Mouse (Mus musculus) CH12.LX (cell line): ENCODE measurements around the gene Mettl1. TPM values are rescaled to one million over a fixed set of nuclear protein-coding genes. Genes with fewer than 3 reads are reported as not detected.

Experiments used
- DNase-seq: peaks from one replicate; pipeline ENCODE4 v3.0.0-alpha.2; 2013; ENCODE audit errors: extremely low read depth
- H3K27ac ChIP-seq: 2 replicates; pipeline ENCODE4 v1.5.1; 2012; ENCODE audit warnings: low read depth, mild to moderate bottlenecking, control low read depth, moderate library complexity; ENCODE audit not compliant: insufficient read depth
- H3K27me3 ChIP-seq: replicated peaks from 2 replicates; pipeline ENCODE3; 2012; ENCODE audit warnings: inconsistent platforms
- H3K36me3 ChIP-seq, 2 experiments: replicated peaks in 1 of 2; 2 replicates each; pipeline versions ENCODE3 to v1.6.1; 2012; ENCODE audit warnings: inconsistent platforms in 1 of 2, low read length in 1 of 2, mild to moderate bottlenecking in 1 of 2, mixed read lengths in 1 of 2, moderate library complexity in 1 of 2; ENCODE audit not compliant: control insufficient read depth in 1 of 2, insufficient read depth in 1 of 2
- H3K4me1 ChIP-seq, 2 experiments: 2 replicates each; pipeline ENCODE4 v1.6.1; 2012; ENCODE audit warnings: inconsistent platforms in 1 of 2, moderate library complexity in 1 of 2; ENCODE audit not compliant: insufficient read depth in 2 of 2, control insufficient read depth in 1 of 2
- H3K4me2 ChIP-seq: 2 replicates; pipeline ENCODE4 v1.6.1; 2012; ENCODE audit warnings: low read depth, mild to moderate bottlenecking, control low read depth; ENCODE audit not compliant: poor library complexity, insufficient read depth, severe bottlenecking
- H3K4me3 ChIP-seq, 3 experiments: fragments of 150-350 bp in 1 of 3; sonication (generic) in 1 of 3; replicated peaks in 1 of 3; 2 replicates each; pipeline versions ENCODE3 to v1.5.1; 2011 to 2012; ENCODE audit warnings: low read depth in 2 of 3, low read length in 2 of 3, mild to moderate bottlenecking in 2 of 3, moderate library complexity in 2 of 3, control low read depth in 1 of 3, improper control_type of control experiment in 1 of 3, inconsistent platforms in 1 of 3, mixed read lengths in 1 of 3; ENCODE audit not compliant: poor library complexity in 1 of 3
- H3K79me2 ChIP-seq: replicated peaks from 2 replicates; pipeline ENCODE4 v1.6.1; 2012; ENCODE audit warnings: mild to moderate bottlenecking, moderate library complexity; ENCODE audit not compliant: control insufficient read depth, poor library complexity, insufficient read depth, severe bottlenecking; ENCODE audit errors: extremely low read depth
- H3K9ac ChIP-seq: 2 replicates; pipeline ENCODE4 v1.6.1; 2012; ENCODE audit warnings: low read depth, mild to moderate bottlenecking, control low read depth, moderate library complexity; ENCODE audit not compliant: insufficient read depth
- H3K9me3 ChIP-seq: replicated peaks from 2 replicates; pipeline ENCODE3; 2012; ENCODE audit warnings: low read length, inconsistent platforms, mixed read lengths
- BHLHE40 ChIP-seq: IDR thresholded peaks from 2 replicates; pipeline ENCODE4 v1.6.1; 2011; ENCODE audit warnings: mild to moderate bottlenecking, low read depth, low read length, improper control_type of control experiment
- CHD2 ChIP-seq: IDR thresholded peaks from 2 replicates; pipeline ENCODE4 v1.6.1; 2011; ENCODE audit warnings: low read length, improper control_type of control experiment
- CTCF ChIP-seq, 2 experiments: IDR thresholded peaks in 1 of 2; conservative IDR thresholded peaks in 1 of 2; 2 replicates each; pipeline ENCODE4 v1.5.1; 2011 to 2012; ENCODE audit warnings: low read depth in 2 of 2, low read length in 2 of 2, improper control_type of control experiment in 1 of 2, inconsistent platforms in 1 of 2, mild to moderate bottlenecking in 1 of 2, moderate library complexity in 1 of 2
- E2F4 ChIP-seq: IDR thresholded peaks from 2 replicates; pipeline ENCODE4 v1.6.1; 2011; ENCODE audit warnings: low read depth, low read length, improper control_type of control experiment; ENCODE audit not compliant: insufficient replicate concordance
- ELF1 ChIP-seq: IDR thresholded peaks from 2 replicates; pipeline ENCODE4 v1.6.1; 2014; ENCODE audit warnings: low read depth, mild to moderate bottlenecking, inconsistent platforms, low read length, improper control_type of control experiment
- EP300 ChIP-seq: IDR thresholded peaks from 2 replicates; pipeline ENCODE4 v1.6.1; 2011; ENCODE audit warnings: low read length, improper control_type of control experiment
- ETS1 ChIP-seq: conservative IDR thresholded peaks from 2 replicates; pipeline ENCODE4 v1.6.1; 2012; ENCODE audit warnings: low read depth, mild to moderate bottlenecking, inconsistent platforms, low read length, improper control_type of control experiment, moderate library complexity
- GABPA ChIP-seq: IDR thresholded peaks from 2 replicates; pipeline ENCODE4 v1.6.1; 2012; ENCODE audit warnings: low read depth, low read length, improper control_type of control experiment, inconsistent platforms; ENCODE audit not compliant: insufficient replicate concordance
- HCFC1 ChIP-seq: IDR thresholded peaks from 2 replicates; pipeline ENCODE4 v1.6.1; 2012; ENCODE audit warnings: low read depth, mild to moderate bottlenecking, inconsistent platforms, low read length, improper control_type of control experiment
- IRF4 ChIP-seq: IDR thresholded peaks from 2 replicates; pipeline ENCODE4 v1.6.1; 2014; ENCODE audit warnings: low read depth, mild to moderate bottlenecking, inconsistent platforms, low read length, improper control_type of control experiment
- JUND ChIP-seq: conservative IDR thresholded peaks from 2 replicates; pipeline ENCODE4 v1.6.1; 2011; ENCODE audit warnings: low read depth, low read length, improper control_type of control experiment
- KAT2A ChIP-seq: IDR thresholded peaks from 2 replicates; pipeline ENCODE4 v1.6.1; 2012; ENCODE audit warnings: low read length, improper control_type of control experiment, inconsistent platforms; ENCODE audit not compliant: insufficient replicate concordance
- MAFK ChIP-seq: IDR thresholded peaks from 2 replicates; pipeline ENCODE4 v1.6.1; 2011; ENCODE audit warnings: low read length, improper control_type of control experiment; ENCODE audit not compliant: insufficient replicate concordance
- MAX ChIP-seq: IDR thresholded peaks from 2 replicates; pipeline ENCODE4 v1.6.1; 2011; ENCODE audit warnings: low read length, improper control_type of control experiment
- MAZ ChIP-seq: IDR thresholded peaks from 2 replicates; pipeline ENCODE4 v1.6.1; 2012; ENCODE audit warnings: low read depth, mild to moderate bottlenecking, inconsistent platforms, low read length, improper control_type of control experiment, moderate library complexity
- MEF2A ChIP-seq: IDR thresholded peaks from 2 replicates; pipeline ENCODE4 v1.6.1; 2014; ENCODE audit warnings: low read depth, mild to moderate bottlenecking, inconsistent platforms, low read length, improper control_type of control experiment, borderline replicate concordance
- MYC ChIP-seq: IDR thresholded peaks from 2 replicates; pipeline ENCODE4 v1.6.1; 2011; ENCODE audit warnings: low read depth, mild to moderate bottlenecking, improper control_type of control experiment, low read length
- NELFE ChIP-seq: IDR thresholded peaks from 2 replicates; pipeline ENCODE4 v1.6.1; 2011; ENCODE audit warnings: low read depth, low read length, improper control_type of control experiment
- POLR2A ChIP-seq: IDR thresholded peaks from 2 replicates; pipeline ENCODE4 v1.6.1; 2011; ENCODE audit warnings: low read depth, mild to moderate bottlenecking, improper control_type of control experiment, low read length
- POLR2AphosphoS2 ChIP-seq: IDR thresholded peaks from 2 replicates; pipeline ENCODE4 v1.6.1; 2011; ENCODE audit warnings: low read depth, low read length, improper control_type of control experiment
- RAD21 ChIP-seq: IDR thresholded peaks from 2 replicates; pipeline ENCODE4 v1.6.1; 2011; ENCODE audit warnings: low read depth, mild to moderate bottlenecking, low read length, improper control_type of control experiment, moderate library complexity
- RCOR1 ChIP-seq: conservative IDR thresholded peaks from 2 replicates; pipeline ENCODE4 v1.6.1; 2012; ENCODE audit warnings: low read depth, mild to moderate bottlenecking, inconsistent platforms, low read length, improper control_type of control experiment
- SIN3A ChIP-seq: IDR thresholded peaks from 2 replicates; pipeline ENCODE4 v1.6.1; 2012; ENCODE audit warnings: low read length, improper control_type of control experiment, inconsistent platforms
- TBP ChIP-seq: conservative IDR thresholded peaks from 2 replicates; pipeline ENCODE4 v1.6.1; 2011; ENCODE audit warnings: low read depth, low read length, improper control_type of control experiment
- TCF12 ChIP-seq: IDR thresholded peaks from 2 replicates; pipeline ENCODE4 v1.6.1; 2014; ENCODE audit warnings: low read depth, mild to moderate bottlenecking, inconsistent platforms, low read length, improper control_type of control experiment
- UBTF ChIP-seq: IDR thresholded peaks from 2 replicates; pipeline ENCODE4 v1.6.1; 2012; ENCODE audit warnings: low read depth, mild to moderate bottlenecking, inconsistent platforms, low read length, improper control_type of control experiment, moderate library complexity
- USF1 ChIP-seq: IDR thresholded peaks from 2 replicates; pipeline ENCODE4 v1.6.1; 2014; ENCODE audit warnings: low read depth, mild to moderate bottlenecking, inconsistent platforms, low read length, improper control_type of control experiment
- USF2 ChIP-seq: conservative IDR thresholded peaks from 2 replicates; pipeline ENCODE4 v1.6.1; 2011; ENCODE audit warnings: low read depth, low read length, improper control_type of control experiment
- ZC3H11A ChIP-seq: IDR thresholded peaks from 2 replicates; pipeline ENCODE4 v1.6.1; 2012; ENCODE audit warnings: low read depth, mild to moderate bottlenecking, inconsistent platforms, low read length, improper control_type of control experiment
- ZKSCAN1 ChIP-seq: IDR thresholded peaks from 2 replicates; pipeline ENCODE4 v1.6.1; 2012; ENCODE audit warnings: low read depth, inconsistent platforms, low read length, improper control_type of control experiment, borderline replicate concordance
- ZMIZ1 ChIP-seq: IDR thresholded peaks from 2 replicates; pipeline ENCODE4 v1.6.1; 2012; ENCODE audit warnings: low read depth, mild to moderate bottlenecking, inconsistent platforms, low read length, improper control_type of control experiment
- dilution Hi-C: fragments of 300-500 bp; cut with MboI; formaldehyde crosslinking; loops from 2 replicates; pipeline ENCODE4 v1.14.3; 2020; ENCODE audit warnings: low sequenced_read_pairs; ENCODE audit not compliant: extremely low pct_unique_long_range_greater_than_20kb, extremely low pct_ligation_motif_present
- in situ Hi-C: fragments of 300-500 bp; cut with MboI; formaldehyde crosslinking; loops from 3 replicates; pipeline ENCODE4 v1.14.3; 2019; ENCODE audit warnings: low sequenced_read_pairs, low pct_ligation_motif_present, low pct_unique_long_range_greater_than_20kb, mixed read lengths
- polyA plus RNA-seq: library from polyadenylated mRNA; unstranded; fragments of >175 nt; gene quantifications from 2 replicates; pipeline ENCODE4 v1.2.1, GENCODE M21; 2012; ENCODE audit warnings: low read depth; ENCODE audit not compliant: insufficient read length
- total RNA-seq, 2 experiments: library from RNA; depleted of rRNA; stranded (reverse); fragments of 300-350 nt in 1 of 2; fragments of >200 nt in 1 of 2; gene quantifications; 2 replicates each; pipeline ENCODE4 v1.2.3; 2012 to 2014

Mettl1 gene
- total and polyA plus RNA-seq, 3 experiments = 21.6 to 49.4 (median 28.4) TPM

- no peak overlapping the region for H3K4me3 ChIP-seq
- no peak overlapping the region for H3K4me2 ChIP-seq
- no peak overlapping the region for H3K9ac ChIP-seq
- no peaks in the 10 kb centered on the region for H3K9me3 ChIP-seq
- peaks cover 37% of the 10 kb centered on the region for H3K27me3 ChIP-seq
- H3K79me2 ChIP-seq = peaks cover 21% of the 10 kb centered on the region
- TF ChIP-seq MYC (no peak), MAZ (no peak), IRF4 (no peak), RAD21 (no peak), ELF1 (no peak), ZC3H11A (no peak), POLR2AphosphoS2 (no peak)
- no peak for DNase-seq
- H3K36me3 ChIP-seq = peaks cover 26 to 32% of the 10 kb centered on the region in 2 experiments
- peaks cover 8 to 43% of the 10 kb centered on the region in 2 experiments for H3K4me1 ChIP-seq
- no peak overlapping the region for H3K27ac ChIP-seq
- in situ Hi-C loops = no loop called here
- dilution Hi-C loops = no loop called here
These were observed 21.3 kb downstream of the Mettl1 start for GRCm38 (mm10) chr10:127062503-127062902.

- DNase-seq = peak; percentile 98
- peaks cover 8 to 45% of the 10 kb centered on the region in 2 experiments for H3K4me1 ChIP-seq
- no peaks in the 10 kb centered on the region for H3K9me3 ChIP-seq
- peaks cover 34 to 40% of the 10 kb centered on the region in 2 experiments for H3K36me3 ChIP-seq
- dilution Hi-C loops = no loop called here
- H3K27ac ChIP-seq = peak within 1 kb of the TSS; percentile 33; the same call in 1 of the 2 replicates
- in situ Hi-C loops = no loop called here
- peaks cover 21% of the 10 kb centered on the region for H3K79me2 ChIP-seq
- H3K4me2 ChIP-seq = peak within 1 kb of the TSS; percentile 74
- H3K9ac ChIP-seq = peak within 1 kb of the TSS; percentile 93
- H3K27me3 ChIP-seq = peaks cover 33% of the 10 kb centered on the region
- peak within 1 kb of the TSS; percentile 83 to 96 (median 89) for H3K4me3 ChIP-seq
- TF ChIP-seq ETS1 (peak; percentile 29), MAX (peak; percentile 100), GABPA (no peak), USF1 (peak; percentile 99), IRF4 (peak; percentile 49), NELFE (peak; percentile 88), ZKSCAN1 (no peak), POLR2A (peak; percentile 89), TBP (0 out of 2 replicates have a peak, but pooled peaks have one; percentile 47), RAD21 (no peak), HCFC1 (peak; percentile 81), TCF12 (peak; percentile 89), E2F4 (no peak), KAT2A (0 out of 2 replicates have a peak, but pooled peaks have one; percentile 69), CHD2 (no peak), JUND (no peak), RCOR1 (no peak), SIN3A (peak; percentile 88), MAFK (no peak), USF2 (peak; percentile 100), BHLHE40 (peak; percentile 98), CTCF (conservative IDR thresholded peaks at IDR 0.05 in 1 of 2, IDR thresholded peaks at IDR 0.05 in 1 of 2; ENCODE audit: low read depth in 2 of 2, low read length in 2 of 2) (no peak), MEF2A (peak; percentile 67; the same call in 1 of the 2 replicates), UBTF (peak; percentile 33; the same call in 1 of the 2 replicates), ELF1 (peak; percentile 70), ZMIZ1 (no peak), EP300 (no peak), ZC3H11A (no peak), MYC (no peak)
These were observed 22.1 kb downstream of the Mettl1 start, which contains the start of gene Cdk4 for GRCm38 (mm10) chr10:127063239-127063872. TSS of gene Cdk4 (plus strand) at chr10:127063534.
